Mouse (Mus musculus): Measurements from ENCODE around the gene Phrf1.

Gene Phrf1

GRCm38 (mm10) chr7:141294479-141294878 lies 65.9 kb downstream of the Phrf1 start:
- no peak for DNase-seq

- DNase-seq = no peak
These were observed 69.5 kb downstream of the Phrf1 start for GRCm38 (mm10) chr7:141297926-141298650.

- DNase-seq = no peak
These were observed 70.6 kb downstream of the Phrf1 start for GRCm38 (mm10) chr7:141299175-141299574.

GRCm38 (mm10) chr7:141301386-141301785 lies 72.8 kb downstream of the Phrf1 start:
- no peak for DNase-seq

- DNase-seq = no peak
These were observed 74.2 kb downstream of the Phrf1 start for GRCm38 (mm10) chr7:141302702-141303268.

GRCm38 (mm10) chr7:141304537-141304936 lies 76.0 kb downstream of the Phrf1 start:
- no peak for DNase-seq
